Mouse (Mus musculus) embryo, embryonic 10 days (tissue): ENCODE results near the gene Iqce.
A peak's percentile ranks its signal among the peaks of the same experiment; 100 is the strongest.

Experiments used
- DNase-seq: peaks from one replicate; pipeline ENCODE4 v3.0.0-alpha.2; 2015; ENCODE audit warnings: low spot score

The Iqce gene

GRCm38 (mm10) chr5:140702103-140702513 is at the start of gene Iqce:
Gene Iqce (minus strand): TSS chr5:140702378.
- DNase-seq = peak; percentile 96

- no peak for DNase-seq
Observed at GRCm38 (mm10) chr5:140750925-140751324, 48.7 kb upstream of the Iqce start.

GRCm38 (mm10) chr5:140749062-140749875 is 47.1 kb upstream of the Iqce start:
- peak; percentile 92 for DNase-seq

- no peak for DNase-seq
Observed at GRCm38 (mm10) chr5:140748425-140748824, 46.2 kb upstream of the Iqce start.

GRCm38 (mm10) chr5:140743706-140744131 is 41.5 kb upstream of the Iqce start:
- no peak for DNase-seq

- no peak for DNase-seq
Observed at GRCm38 (mm10) chr5:140741877-140742276, 39.7 kb upstream of the Iqce start.

GRCm38 (mm10) chr5:140741040-140741439 is 38.9 kb upstream of the Iqce start:
- no peak for DNase-seq

GRCm38 (mm10) chr5:140739813-140740212 is 37.6 kb upstream of the Iqce start:
- DNase-seq = no peak

- no peak for DNase-seq
Observed at GRCm38 (mm10) chr5:140736166-140736565, 34.0 kb upstream of the Iqce start.

- peak; percentile 56 for DNase-seq
Observed at GRCm38 (mm10) chr5:140735297-140735696, 33.1 kb upstream of the Iqce start.

- DNase-seq = no peak
Observed at GRCm38 (mm10) chr5:140733336-140733735, 31.2 kb upstream of the Iqce start.

GRCm38 (mm10) chr5:140732195-140732594 is 30.0 kb upstream of the Iqce start:
- DNase-seq = no peak

- DNase-seq = no peak
Observed at GRCm38 (mm10) chr5:140731040-140731797, 29.0 kb upstream of the Iqce start.

- DNase-seq = no peak
Observed at GRCm38 (mm10) chr5:140726946-140727740, 25.0 kb upstream of the Iqce start.

- DNase-seq = no peak
Observed at GRCm38 (mm10) chr5:140726062-140726839, 24.1 kb upstream of the Iqce start.

GRCm38 (mm10) chr5:140723822-140724221 is 21.6 kb upstream of the Iqce start, which contains the start of gene Amz1:
Gene Amz1 (plus strand): TSS chr5:140724127.
- DNase-seq = no peak

- no peak for DNase-seq
Observed at GRCm38 (mm10) chr5:140722121-140722520, 19.9 kb upstream of the Iqce start.

GRCm38 (mm10) chr5:140720773-140721172 is 18.6 kb upstream of the Iqce start:
- DNase-seq = no peak

- DNase-seq = no peak
Observed at GRCm38 (mm10) chr5:140711040-140711439, 8.9 kb upstream of the Iqce start.

GRCm38 (mm10) chr5:140710315-140710714 is 8.1 kb upstream of the Iqce start:
- DNase-seq = no peak

- DNase-seq = no peak
Observed at GRCm38 (mm10) chr5:140705501-140706171, 3.5 kb upstream of the Iqce start.
